Mouse (Mus musculus) urinary bladder, postnatal 14 days (tissue): Measurements from ENCODE around the gene Chaf1a.

ENCODE experiments used
- DNase-seq: peaks from one replicate; pipeline ENCODE4 v3.0.0; 2021; ENCODE audit warnings: low spot score

The Chaf1a gene

DNA sequence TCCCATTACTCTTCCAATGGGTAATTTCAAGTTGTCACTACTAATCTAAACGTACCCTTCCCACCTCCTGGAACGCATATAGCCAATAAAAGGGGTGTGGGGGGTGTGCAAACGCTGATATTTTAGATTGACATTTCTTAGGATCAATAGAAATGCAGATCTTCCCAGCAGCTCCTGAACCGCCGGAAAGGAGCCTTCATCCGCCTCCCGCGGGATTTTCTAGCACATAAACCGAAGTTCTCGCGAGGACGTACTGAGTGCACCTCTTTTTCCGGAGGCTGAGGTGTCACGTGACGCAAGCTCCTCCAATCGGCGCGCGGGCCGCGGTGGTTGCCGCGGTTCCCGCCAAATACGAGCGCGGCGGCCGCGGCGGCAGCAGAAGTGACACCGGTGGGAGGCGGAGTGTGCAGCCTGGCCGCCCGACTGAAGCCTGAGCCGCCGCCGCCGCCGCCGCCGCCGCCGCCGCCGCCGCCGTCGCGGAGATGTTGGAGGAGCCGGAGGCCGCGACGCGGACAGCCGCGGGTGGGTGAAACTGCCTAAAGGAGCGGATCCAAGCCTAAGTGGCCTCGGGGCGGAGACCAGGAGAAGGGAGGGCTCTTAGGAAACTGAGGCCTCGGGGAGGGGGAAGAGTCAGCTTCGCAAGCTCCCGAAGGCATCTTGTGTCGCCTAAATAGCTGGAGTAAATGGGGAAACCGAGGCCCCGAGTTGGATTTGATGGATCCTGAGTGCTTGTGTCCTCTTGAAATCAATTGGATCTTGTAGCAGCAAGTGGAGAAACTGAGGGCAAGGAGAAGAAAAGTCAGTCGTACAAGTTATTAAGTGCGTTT lies at the start of gene Chaf1a:
TSS of gene Chaf1a (plus strand) at position 410 of the 827 bp plus-strand sequence.
- peak; percentile 99 for DNase-seq

DNA sequence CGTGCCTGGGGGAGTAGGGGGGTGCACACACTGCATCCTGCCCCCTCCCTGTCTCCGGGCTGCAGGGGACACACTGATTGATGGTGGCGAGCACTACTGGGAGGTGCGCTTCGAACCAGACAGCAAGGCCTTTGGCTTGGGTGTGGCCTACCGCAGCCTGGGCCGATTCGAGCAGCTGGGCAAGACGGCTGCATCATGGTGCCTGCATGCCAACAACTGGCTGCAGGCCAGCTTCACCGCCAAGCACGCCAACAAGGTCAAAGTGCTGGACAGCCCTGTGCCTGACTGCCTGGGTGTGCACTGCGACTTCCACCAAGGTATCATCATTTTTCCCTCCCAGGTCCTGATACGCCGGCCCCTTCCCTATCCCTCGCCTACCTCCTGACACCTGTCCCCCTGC lies 44.2 kb upstream of the Chaf1a start:
- no peak for DNase-seq

DNA sequence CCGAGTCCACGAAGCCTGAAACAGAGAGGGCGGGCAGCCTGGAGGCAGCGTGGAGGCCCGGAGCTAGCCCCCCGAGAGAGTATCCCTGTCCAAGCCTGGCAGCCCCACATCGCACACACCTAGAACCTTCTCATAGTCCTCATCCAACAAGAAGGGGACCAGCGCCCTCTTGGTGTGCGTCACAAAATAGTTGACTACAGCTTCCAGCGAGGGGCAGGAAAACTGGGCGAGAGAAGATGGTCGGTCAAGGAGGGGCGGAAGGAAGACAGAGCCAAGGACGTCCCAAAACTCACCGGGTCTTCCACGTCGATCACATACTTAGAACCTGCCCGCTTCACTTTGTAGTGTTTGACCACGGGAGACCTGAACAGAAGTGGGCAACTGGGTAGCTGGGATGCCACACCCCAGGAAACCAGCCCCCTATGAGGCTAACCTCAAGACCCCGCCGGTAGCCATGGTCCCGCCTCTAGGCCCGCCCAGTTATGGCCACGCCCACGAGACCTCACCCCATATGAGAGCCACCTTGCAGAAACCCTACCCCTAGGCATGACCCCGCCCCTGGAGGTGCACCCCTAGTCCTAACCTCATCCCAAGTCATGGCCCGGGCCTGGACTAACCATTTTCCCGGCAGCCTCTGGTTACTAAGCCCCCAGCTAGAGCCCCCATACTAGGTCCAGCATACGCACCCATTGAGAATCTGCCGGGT lies 40.3 kb upstream of the Chaf1a start:
- no peak for DNase-seq

DNA sequence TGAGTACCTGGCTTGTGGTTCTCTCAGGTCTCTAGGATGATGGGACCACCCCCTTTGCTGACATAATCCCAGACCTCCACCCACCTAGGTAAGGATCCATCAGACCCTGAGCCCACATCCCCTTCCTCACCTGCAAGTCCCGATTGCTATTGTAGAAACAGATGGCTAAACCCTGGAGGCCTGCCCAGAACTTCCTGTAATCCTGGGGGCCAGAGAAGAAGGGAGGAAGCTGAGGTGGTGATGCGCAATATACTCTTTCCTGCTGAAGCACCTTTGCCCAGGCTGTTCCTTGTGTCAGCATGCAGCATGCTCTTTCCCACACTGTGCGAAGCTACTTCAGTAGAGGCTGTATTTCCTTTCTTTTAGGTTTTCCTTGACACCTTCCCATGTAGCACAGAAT lies 37.2 kb upstream of the Chaf1a start:
- DNase-seq, result no peak

DNA sequence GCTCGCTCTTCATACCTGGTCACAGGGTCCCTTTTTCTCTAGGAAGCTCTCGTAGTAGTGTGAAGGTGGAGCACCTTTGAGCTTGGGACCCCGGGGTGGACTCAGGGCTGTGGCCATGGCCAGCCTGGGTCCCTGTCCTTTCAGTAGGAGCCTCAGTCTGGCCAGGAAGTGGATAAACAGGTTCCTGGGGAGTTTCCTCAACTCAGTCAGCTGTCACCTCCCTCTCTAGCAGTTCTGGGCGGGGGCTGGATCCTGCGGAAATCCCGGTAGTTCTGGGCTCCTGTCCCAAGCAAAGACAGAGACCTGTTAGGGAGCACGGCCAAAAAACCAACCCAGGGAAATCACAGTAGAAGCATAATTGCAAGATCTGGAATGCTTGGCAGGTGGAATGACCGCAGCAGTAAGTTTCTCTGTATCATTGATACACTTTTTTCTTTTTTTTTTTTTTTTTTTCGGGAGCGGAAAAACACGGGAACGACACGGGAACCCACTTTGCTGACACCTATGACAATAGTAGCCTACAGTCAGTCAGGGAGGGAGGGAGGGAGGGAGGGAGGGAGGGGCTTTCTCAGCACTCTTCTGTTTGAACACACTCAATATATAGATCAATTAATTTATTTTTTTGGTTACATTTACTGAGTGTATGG lies 34.7 kb upstream of the Chaf1a start, which contains the start of the genes Stap2 and Mpnd:
TSS of gene Stap2 (minus strand) at position 170 of the 647 bp plus-strand sequence.
TSS of gene Mpnd (plus strand) at position 297 of the 647 bp plus-strand sequence.
- peak; percentile 70 for DNase-seq

DNA sequence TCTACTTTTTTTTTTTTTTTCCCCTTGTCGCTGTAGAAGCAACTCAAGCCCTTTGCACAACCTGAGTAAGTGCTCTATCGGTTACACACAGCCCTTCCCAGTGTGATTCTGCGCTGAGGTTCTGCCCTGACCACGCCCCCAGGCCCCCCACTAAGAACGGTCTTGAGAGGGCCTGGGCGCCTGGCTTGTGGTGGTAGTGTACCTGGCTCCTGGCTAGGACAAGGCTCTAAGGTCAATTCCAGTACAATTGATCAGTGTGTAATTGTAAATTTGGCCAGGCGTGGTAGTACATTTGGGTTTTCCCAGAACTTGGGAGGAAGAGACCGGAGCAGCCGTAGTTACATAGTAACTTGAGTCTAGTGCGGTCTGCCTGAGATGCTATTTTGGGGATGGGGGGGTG lies 33.3 kb upstream of the Chaf1a start:
- DNase-seq, result no peak

DNA sequence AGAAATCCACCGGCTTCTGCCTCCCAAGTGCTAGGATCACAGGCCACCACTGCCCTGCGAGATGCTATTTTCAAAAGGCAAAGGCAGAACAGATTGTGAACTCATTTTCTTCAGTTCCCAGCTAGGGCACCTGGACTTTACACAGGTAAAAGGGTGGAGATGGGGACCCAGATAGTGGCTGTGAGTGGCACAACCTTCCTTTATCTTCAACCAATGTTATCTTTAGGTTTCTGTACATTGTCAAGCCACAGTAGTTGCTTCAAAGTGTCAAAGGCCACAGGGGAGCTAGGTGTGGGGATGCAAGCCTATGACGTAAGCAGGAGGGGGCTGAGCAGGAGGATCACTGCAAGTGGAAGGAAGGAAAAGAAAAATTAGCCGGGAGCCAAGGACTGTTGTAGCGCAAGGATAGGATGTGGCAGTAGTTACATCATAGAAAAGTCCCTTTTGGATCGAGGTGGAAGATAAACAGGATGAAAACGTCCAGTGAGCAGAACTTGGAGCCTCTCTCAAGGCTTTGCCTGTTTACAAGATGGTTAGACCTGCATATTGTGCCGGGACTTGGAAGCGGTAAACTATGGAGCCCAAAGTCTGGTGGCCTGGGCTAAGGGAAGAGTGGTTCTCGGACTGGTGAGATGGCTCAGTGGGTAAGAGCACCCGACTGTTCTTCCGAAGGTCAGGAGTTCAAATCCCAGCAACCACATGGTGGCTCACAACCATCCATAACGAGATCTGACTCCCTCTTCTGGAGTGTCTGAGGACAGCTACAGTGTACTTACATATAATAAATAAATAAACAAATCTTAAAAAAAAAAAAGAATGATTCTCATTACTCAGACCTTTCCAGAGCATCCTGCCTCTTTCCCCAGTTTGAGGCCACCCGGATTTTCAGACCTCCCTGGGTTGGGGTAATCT lies 32.5 kb upstream of the Chaf1a start:
- no peak for DNase-seq

DNA sequence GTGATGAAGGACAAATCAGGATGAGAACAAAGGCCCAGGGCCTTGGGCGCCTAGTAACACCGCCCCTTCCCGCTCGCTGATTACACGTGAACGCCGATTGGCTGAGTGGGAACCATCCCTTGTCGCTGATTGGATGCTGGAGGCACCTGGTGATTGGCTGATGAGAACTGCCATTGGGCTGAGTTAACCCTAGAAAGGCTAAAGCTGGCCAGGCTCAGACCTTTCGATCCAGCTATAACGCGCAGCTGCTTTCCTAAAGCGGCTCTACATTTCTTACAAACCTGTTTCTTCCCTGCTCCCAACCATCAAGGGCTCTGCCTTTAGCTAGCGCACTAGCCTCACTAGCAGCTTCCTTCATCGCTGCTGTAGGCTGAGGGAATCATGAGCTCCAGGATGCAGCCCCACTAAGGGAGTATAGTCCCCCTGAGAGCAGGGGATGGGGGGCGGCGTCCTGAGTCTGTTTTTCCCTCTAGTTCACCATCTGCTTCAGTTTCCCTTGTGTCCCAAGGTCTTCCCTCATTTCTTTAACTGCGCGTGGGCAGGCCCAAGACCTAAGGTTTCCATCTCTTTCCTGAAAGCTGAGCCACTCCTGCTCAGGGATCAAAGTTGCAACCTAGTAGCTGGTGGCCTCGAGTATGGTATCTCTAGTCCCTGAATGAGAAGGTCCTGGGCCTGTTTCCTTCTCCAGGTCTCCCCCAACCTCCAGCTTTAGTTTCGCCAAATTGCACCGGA lies 31.7 kb upstream of the Chaf1a start:
- peak; percentile 93 for DNase-seq

DNA sequence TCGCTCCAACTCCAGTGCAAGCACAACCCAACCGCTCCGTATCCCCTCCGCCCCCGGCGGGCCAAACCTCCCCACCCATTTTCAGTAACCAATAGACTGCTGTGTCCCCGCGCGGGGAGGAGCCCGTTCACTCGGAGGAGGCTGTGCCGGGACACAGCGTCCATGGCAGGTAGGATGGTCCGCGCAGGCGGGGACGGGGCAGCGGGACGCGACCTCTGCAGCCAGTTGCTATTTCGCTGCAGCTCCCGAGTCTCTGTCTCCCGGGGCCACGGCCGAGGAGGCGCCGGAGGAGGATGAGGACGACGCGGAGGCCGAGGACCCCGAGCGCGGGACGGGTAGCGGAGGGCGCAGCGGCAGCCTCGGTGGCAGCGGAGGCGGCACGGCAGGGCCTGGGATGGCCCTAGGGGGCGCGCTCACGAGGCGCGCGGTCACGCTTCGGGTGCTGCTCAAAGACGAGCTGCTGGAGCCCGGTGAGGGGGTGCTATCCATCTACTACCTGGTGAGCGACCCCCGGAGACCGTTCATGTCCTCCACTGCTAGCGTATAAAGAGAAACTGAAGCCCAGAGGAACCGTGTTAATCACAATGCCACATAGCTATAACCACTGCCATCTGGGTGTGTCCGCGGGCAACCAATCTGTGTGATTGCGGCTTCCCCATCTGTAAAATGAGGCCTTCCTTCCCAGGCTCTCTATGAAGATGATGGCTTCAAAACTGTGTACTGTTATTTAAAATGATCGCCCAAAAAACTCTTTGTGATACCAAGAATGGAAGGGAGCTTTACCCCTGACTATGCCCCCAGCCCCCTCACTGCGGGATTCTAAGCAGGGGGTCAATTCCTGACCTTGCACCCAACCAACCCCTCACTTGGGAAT lies 30.9 kb upstream of the Chaf1a start:
- DNase-seq, result peak; percentile 93

DNA sequence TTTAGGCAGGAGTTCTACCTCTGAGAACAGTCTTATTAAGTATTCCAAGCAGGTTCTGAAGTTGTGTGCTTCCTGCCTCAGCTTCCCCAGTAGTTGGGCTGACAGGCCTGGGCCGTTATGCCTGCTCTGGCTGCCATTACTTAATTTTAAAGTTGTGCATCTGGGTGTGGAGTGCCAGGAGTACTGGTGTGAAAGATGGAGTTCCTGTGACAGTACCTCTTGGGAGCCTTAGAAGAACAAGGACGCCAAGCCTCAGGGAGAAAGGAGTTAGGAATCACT lies 30.3 kb upstream of the Chaf1a start:
- no peak for DNase-seq

DNA sequence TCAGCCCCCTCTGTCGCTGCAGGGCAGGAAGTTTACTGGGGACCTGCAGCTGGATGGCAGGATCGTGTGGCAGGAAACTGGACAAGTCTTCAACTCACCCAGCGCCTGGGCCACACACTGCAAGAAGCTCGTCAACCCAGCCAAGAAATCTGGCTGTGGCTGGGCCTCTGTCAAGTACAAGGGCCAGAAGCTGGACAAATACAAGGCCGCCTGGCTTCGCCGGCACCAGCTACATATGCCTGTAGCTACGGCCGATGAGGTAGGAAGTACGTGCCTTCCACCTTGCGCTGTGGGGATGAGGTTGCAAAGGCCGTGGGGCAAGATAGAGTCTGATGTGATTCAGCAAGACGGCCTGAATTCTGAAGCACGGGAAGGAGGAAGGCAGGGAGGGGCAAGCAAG lies 30.0 kb upstream of the Chaf1a start:
- DNase-seq, result no peak

DNA sequence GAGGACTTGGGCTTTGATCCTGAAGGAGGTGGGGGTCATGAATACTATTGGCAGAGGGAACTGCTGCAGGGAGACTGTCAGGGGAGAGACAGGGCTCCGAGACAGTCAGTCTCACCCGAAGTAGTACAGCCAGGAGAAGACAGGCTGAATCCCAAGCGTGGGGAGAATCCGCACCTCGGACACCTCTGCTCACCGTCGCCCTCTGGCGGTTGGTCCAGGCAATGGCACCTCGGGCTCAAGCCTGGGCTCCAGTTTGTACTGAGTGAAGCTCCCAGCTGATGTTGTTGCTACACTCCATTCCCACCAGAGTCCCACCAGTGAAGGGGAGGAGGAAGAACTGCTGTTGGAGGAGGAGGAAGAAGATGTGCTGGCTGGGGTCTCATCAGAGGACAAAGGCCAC lies 29.6 kb upstream of the Chaf1a start:
- peak; percentile 84 for DNase-seq

DNA sequence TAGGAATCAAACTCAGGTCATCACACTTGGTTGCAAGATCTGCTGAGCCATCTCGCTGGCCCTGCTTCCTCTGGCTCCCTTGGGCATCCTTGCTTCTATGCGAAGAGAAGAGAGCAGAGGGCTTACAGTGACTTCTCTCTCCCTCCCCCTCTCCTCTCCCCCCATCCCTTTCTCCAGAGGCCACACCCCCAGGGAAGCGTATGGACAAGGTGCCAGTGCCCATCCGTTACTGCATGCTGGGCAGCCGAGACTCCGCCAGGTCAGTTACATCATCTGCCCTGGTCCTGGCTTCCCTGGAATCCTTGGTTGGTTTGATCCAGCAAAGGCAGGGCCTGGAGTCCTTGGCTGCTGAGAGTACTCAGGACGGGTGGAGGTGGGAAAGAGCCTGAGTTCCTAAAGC lies 28.8 kb upstream of the Chaf1a start:
- DNase-seq, result no peak

DNA sequence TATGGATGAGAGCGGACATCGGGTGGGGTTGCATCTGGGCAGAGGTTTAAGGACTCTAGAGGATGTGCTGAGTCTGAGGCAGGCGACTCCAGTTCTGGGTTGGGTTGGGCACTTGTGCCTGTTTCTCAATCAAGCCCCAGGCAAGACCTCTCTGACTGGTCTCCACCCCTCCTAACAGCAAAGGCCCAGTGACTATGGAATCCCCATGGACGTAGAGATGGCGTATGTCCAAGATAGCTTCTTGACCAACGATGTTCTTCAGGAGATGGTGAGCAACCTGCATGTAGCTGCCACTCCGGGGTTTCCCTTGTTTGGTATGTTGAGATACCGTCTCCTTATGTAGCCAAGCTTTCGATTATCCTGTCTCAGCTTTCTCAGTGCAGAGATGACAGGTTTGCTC lies 24.9 kb upstream of the Chaf1a start:
- no peak for DNase-seq

DNA sequence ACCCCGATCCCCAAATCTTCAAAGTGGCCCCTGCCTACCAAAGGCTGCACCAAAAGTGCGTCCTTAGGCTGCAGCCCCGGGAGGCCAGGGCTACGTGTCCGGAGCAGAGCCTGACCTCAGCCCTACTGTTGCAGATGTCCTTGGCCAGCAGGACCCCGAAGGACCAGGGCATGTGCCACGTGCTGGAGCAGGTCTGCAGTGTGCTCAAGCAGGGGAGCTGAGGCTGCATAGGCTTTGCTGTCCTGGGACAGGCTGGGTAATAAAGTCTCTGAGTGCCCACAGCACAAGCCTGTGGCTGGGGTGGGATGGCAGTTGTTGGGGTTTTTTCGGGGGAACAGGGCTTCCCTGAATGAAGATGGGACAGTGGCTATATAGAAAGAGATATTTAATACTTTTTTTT lies 23.9 kb upstream of the Chaf1a start:
- DNase-seq, result no peak

DNA sequence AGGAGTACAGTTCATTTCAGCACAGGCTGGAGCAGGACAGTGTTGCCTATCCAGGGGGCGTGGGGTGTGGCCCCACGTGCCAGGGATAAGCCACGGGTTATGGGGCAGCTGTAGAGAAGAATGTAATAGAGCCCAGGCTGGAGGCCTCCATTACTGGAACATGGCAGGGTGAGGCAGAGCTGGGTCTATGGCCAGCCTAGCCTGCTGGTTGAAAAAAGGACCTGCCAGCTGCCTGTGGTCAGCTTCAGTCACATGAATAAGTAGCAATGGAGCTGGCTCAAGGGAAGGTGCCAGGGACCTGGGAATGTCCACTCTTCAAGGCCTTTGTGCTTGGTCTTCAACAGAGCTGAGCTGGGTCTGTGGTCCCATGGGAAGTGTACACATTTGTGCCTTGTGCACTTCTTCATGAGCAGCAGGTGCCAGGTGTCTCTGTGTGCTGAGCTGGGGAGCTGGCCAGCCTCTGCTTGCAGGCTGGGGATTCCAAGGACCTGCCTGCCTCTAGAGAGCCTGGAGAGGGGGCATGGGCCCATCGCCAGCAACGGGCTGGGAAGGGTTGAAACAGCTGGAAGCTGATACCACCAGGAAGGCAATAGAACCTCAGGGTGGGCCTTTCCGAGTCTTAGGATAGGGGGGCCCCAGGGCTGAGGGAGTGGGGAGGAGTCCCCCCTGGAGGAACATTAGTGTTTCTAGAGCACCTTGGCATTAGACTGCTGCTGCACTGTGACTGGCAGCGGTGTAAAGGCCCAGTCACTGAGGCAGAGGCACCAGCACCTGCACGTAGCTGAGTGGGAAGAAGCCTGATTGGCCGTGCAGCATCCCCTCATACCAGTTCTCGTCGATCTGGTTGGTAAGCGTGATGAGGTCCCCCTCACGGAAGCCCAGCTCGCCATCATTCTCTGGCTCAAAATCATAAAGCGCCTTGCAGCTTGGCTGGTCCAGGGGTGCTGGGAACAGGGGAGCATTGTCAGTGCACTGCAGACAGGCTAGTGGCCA lies 23.1 kb upstream of the Chaf1a start:
- no peak for DNase-seq

DNA sequence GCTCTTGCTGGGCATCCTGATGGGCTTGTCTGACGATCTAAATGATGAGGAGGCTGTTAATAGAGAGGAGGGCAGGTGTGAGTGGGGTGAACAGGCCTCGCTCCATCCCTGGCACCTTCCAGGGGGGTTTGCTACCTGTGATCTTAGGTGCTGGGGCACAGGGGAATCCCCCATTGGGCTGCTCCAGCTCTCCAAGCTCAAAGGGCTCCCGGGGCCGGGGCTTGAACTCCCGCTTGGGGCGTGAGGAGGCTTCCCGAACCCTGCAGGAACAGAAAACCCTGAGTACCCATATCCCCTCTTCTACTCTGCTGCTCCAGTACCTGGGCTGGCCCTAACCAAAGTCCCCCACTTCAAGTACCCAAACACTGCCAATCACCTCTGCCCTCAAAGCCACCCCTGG lies 22.4 kb upstream of the Chaf1a start:
- DNase-seq, result no peak

DNA sequence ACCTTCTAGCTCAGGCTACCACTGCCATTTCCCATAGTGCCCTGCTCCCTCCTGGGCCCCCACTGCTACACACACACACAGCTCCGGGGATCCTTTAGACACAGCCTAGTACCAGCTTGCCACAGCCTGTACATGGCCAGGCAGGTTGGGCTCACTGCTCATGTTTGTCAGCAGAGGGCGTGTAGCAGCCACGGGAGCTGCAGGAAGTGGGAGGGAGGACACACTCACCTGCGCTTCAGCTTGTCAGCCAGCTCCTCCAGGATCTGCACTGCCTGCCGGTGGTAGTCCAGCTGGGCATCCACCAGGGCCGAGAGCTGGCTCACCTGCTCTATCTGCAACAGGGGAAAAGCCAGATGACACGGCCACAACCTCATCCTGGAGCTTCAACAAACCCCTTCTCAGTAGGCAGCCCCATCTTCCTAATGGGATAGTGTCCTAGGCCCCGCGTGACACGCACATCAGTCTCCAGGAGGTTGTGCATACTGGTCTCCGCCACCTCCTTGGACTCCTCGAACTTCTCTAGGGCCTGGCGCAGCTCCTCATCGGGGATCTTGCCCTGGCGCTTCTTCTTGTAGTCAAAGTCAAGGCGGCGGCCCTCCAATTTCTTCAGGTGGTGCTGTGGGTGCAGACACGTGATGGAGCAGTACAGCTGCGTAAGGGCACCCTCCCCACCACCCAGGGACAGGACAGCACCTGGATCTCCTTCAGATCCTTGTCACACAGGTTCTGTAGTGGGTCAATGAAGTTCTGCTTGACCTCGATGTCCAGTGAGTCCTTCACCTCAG lies 21.7 kb upstream of the Chaf1a start:
- DNase-seq, result peak; percentile 73
